Mouse (Mus musculus) v-Abl transformed pro-B cells (cell line): ENCODE data around the gene Rbp2.

Experiments
- in situ Hi-C, 2 experiments: fragments of 400-800 bp; cut with MboI; formaldehyde crosslinking; loops; one replicate each; pipeline ENCODE4 v1.15.1; 2025; ENCODE audit not compliant: unreplicated experiment in 2 of 2

Rbp2 gene

DNA sequence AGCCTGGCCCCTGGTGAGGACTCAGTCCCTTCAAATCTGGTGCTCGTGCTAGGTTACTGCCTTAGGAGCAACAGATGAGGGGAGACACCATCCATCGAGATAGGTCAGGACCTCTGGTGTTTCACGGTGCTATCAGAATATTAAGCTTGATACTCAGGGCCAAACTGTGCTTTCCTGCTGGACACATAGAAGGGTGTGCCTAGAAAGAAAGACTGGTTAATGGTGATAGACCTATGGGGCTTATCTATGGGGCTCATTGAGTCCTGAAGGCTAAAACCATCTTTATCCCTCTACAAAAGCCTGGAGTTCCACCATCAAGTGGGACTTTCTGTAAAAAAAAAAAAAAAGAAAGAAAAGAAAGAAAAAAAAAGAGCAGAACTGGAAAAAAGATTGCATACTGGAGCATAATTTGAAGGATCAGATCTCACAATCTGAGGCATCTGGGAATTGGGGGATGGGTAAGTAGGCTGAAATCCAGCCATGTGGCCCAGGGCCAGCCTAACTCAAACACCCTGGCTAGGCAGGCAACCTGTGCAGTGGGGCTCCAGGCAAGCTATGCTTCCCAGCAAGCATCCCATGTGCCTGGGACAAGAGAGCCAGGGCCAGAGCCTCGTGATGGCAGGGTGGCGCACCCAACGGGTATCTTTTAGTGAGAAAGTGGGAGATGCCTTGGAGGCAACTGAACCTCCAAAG, 24.6 kb downstream of the Rbp2 start:
- in situ Hi-C loops, result no loop called here

- in situ Hi-C loops, result no loop called here
These were observed 38.0 kb downstream of the Rbp2 start for GRCm38 (mm10) chr9:98523872-98524271.

GRCm38 (mm10) chr9:98524786-98525542, 39.0 kb downstream of the Rbp2 start:
- in situ Hi-C loops, result loop anchor here in 1 of 2 experiments (25.0 kb wide), 1 partner anchor 488 kb away; the partner anchor contains the start of gene Clstn2

DNA sequence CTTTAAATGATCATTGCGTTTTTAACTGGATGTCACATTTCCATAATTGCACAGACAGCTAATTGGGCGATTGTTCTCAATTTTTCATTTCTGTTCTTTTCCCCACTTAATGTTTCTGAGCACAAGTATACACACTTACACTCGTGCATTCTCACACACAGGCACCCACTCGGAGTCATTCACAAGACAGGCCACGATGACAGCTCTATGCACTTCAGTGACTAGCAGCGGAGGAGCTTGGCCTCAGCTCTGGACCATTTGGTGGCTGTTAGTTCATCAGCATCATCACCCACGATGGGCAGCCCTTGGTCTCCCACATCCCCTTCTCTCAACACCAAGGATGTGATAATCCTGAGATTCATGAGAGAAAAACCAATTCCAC, 39.6 kb downstream of the Rbp2 start:
- in situ Hi-C loops, result loop anchor here in 1 of 2 experiments (25.0 kb wide), 1 partner anchor 488 kb away; the partner anchor contains the start of gene Clstn2

DNA sequence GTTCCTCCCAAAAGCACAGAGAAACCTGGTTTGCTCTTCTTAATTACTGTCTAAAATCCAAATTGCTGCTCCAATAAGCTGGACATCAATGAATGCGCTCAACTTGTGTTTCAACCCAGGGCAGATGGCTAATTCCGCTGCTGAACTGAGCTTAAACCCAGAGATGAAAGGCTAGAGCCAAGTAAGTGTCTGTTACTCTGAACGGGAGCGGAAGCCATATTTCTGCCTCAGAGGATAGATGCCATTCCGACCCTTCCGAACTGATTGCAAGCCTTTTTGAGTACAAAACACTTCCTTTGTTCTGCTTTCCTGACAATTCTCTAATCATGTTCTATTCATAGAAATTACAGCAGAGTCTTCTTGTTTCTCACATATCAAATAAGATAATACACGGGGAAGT, 41.3 kb downstream of the Rbp2 start:
- in situ Hi-C loops, result loop anchor here in 1 of 2 experiments (25.0 kb wide), 1 partner anchor 490 kb away; the partner anchor contains the start of gene Clstn2

DNA sequence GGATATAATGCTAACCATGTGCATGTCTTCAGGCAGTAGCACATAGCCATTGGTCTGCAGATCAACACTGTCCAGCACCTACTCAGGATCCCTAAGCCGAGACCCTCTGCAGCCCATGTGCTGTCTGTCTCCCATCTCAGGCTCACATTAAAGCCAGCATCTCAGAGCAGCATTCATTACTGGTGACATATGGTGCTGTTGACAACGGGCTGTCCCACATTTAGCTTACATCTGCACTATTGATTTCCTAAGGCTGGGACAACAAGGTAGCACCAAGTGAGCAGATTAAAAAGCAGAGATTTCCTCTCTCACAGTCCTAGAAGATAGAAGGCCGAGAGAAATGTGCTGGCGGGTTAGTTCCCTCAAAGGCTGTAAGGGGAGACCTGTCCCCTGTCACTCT, 43.9 kb downstream of the Rbp2 start:
- in situ Hi-C loops, result loop anchor here in 1 of 2 experiments (25.0 kb wide), 1 partner anchor 492 kb away; the partner anchor contains the start of gene Clstn2

- in situ Hi-C loops, result loop anchor here in 1 of 2 experiments (25.0 kb wide), 1 partner anchor 494 kb away; the partner anchor contains the start of gene Clstn2
These were observed 45.1 kb downstream of the Rbp2 start for GRCm38 (mm10) chr9:98530999-98531398.

DNA sequence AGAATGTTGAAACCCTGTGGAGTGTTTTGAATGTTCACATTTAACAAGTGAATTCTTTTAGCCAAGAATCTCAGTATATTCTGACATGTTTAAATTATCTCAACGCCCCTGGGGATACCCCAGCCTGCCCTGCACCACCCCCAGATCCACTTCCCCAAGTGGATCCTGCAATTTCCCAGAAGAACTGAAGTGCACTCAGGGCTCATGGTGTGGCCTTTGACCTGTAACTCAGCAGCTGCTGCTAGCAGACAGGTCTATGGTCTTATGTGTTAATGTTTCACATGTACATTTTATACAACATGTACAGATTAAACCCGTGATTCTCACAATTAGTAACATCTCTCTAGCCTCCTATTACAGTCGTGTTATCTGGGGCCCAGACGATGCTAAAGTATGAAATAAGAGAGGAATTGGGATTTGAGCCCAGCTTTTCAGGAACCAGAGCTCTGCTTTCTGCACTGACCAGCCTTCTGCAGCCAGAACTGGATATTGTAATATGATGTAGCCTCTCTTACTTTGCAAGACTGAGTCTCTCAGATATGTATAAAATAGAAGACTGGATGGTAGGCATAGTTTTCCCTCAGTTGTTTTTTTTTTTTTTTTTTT, 48.9 kb downstream of the Rbp2 start:
- in situ Hi-C loops, result loop anchor here in 1 of 2 experiments (5.0 to 25.0 kb wide), 3 partner anchors 92 to 1362 kb away; partner anchors contain the start of gene Clstn2

- in situ Hi-C loops, result loop anchor here in 1 of 2 experiments (5.0 to 25.0 kb wide), 3 partner anchors 93 to 1363 kb away; partner anchors contain the start of gene Clstn2
These were observed 49.8 kb downstream of the Rbp2 start for GRCm38 (mm10) chr9:98535763-98536162.

DNA sequence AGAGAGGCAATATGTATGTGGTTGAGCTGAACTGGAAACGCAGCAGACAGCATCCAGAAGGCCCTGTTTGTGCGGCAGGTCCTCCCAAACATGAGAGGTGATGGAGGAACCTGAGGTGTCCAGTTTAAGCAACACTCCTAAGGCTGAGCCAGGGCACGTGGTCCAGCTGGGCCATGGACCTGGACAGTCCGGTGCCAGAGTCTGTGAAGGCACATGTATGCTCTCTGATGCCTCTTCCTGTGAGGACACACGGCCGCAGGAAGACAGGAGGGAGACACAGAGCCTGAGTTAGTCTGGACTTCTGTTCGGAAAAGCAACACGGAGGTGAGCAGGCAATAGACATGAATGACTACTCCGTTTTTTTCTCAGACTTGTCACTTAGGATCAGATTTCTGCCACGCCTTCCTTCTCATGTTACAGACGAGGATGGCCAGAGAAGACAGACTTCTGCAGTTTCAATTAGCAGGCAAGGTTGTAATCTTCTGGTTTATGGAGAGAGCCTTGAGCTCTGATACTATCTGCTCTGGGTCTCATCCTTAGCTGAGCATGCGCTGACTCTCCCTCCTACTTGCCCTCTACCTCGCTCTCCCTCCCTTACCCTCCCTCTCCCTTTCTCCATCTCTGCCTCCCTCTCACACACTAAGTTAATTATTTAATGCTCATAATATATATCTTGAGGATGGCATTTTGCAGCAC, 52.2 kb downstream of the Rbp2 start:
- in situ Hi-C loops, result loop anchor here in 1 of 2 experiments (5.0 to 25.0 kb wide), 3 partner anchors 96 to 1366 kb away; partner anchors contain the start of gene Clstn2

- in situ Hi-C loops, result loop anchor here in 1 of 2 experiments (5.0 to 25.0 kb wide), 3 partner anchors 97 to 1367 kb away; partner anchors contain the start of gene Clstn2
These were observed 52.9 kb downstream of the Rbp2 start for GRCm38 (mm10) chr9:98538713-98539360.

GRCm38 (mm10) chr9:98544042-98544441, 58.1 kb downstream of the Rbp2 start:
- in situ Hi-C loops, result loop anchor here (5.0 to 25.0 kb wide), 2 partner anchors 102 to 507 kb away; partner anchors contain the start of gene Clstn2 (in 1 of the 2)
